Mouse (Mus musculus): ENCODE measurements around the gene Gpx3.
A peak's percentile ranks its signal among the peaks of the same experiment; 100 is the strongest.
"Not testable (repeated sequence)": the region's sequence is repeated elsewhere in the genome, so short reads cannot be mapped to it uniquely, and the experiment has no call there.

Gpx3 gene

GRCm38 (mm10) chr11:54902333-54903323 lies at the start of gene Gpx3:
Gene Gpx3, plus strand, starts transcription at chr11:54902453.
- peak; percentile 87 for ATAC-seq (ENCODE audit: low TSS enrichment)

GRCm38 (mm10) chr11:54858880-54859279 lies 43.4 kb upstream of the Gpx3 start:
- ATAC-seq (ENCODE audit: low TSS enrichment): not testable (repeated sequence)

GRCm38 (mm10) chr11:54859322-54860165 lies 42.7 kb upstream of the Gpx3 start:
- no peak for ATAC-seq (ENCODE audit: low TSS enrichment)

GRCm38 (mm10) chr11:54860256-54861038 lies 41.8 kb upstream of the Gpx3 start, which contains the start of gene Lyrm7:
Gene Lyrm7, minus strand, starts transcription at chr11:54860916.
- ATAC-seq (ENCODE audit: low TSS enrichment): peak; percentile 97

- ATAC-seq (ENCODE audit: low TSS enrichment): no peak
Observed at GRCm38 (mm10) chr11:54861471-54862420, 40.5 kb upstream of the Gpx3 start.

- no peak for ATAC-seq (ENCODE audit: low TSS enrichment)
Observed at GRCm38 (mm10) chr11:54862621-54863520, 39.4 kb upstream of the Gpx3 start.

- ATAC-seq (ENCODE audit: low TSS enrichment): no peak
Observed at GRCm38 (mm10) chr11:54865330-54866085, 36.7 kb upstream of the Gpx3 start.

GRCm38 (mm10) chr11:54866119-54867048 lies 35.9 kb upstream of the Gpx3 start, which contains the start of gene Hint1:
Gene Hint1, plus strand, starts transcription at chr11:54866383.
- ATAC-seq (ENCODE audit: low TSS enrichment): peak; percentile 84

GRCm38 (mm10) chr11:54867049-54867385 lies 35.2 kb upstream of the Gpx3 start:
- no peak for ATAC-seq (ENCODE audit: low TSS enrichment)

GRCm38 (mm10) chr11:54867903-54868434 lies 34.3 kb upstream of the Gpx3 start:
- ATAC-seq (ENCODE audit: low TSS enrichment): no peak

GRCm38 (mm10) chr11:54868445-54868844 lies 33.8 kb upstream of the Gpx3 start:
- no peak for ATAC-seq (ENCODE audit: low TSS enrichment)

GRCm38 (mm10) chr11:54869318-54869717 lies 32.9 kb upstream of the Gpx3 start:
- ATAC-seq (ENCODE audit: low TSS enrichment): no peak

- ATAC-seq (ENCODE audit: low TSS enrichment): 0 out of 2 replicates have a peak, but pooled peaks have one; percentile 35
Observed at GRCm38 (mm10) chr11:54871831-54872537, 30.3 kb upstream of the Gpx3 start.

GRCm38 (mm10) chr11:54876031-54876430 lies 26.2 kb upstream of the Gpx3 start:
- ATAC-seq (ENCODE audit: low TSS enrichment): no peak

- ATAC-seq (ENCODE audit: low TSS enrichment): no peak
Observed at GRCm38 (mm10) chr11:54878893-54879292, 23.4 kb upstream of the Gpx3 start.

- peak; percentile 80 for ATAC-seq (ENCODE audit: low TSS enrichment)
Observed at GRCm38 (mm10) chr11:54879434-54879833, 22.8 kb upstream of the Gpx3 start.

Data from frontal cortex, adult (tissue).